Mouse (Mus musculus) thymus, adult 2 months (tissue): ENCODE results near the gene Nrap.

Experiments
- CTCF ChIP-seq: fragments of 200-500 bp; IDR thresholded peaks from 2 replicates; pipeline ENCODE4 v1.5.1; 2012; ENCODE audit warnings: mild to moderate bottlenecking, control low read depth, low read length, moderate library complexity, borderline replicate concordance; ENCODE audit not compliant: control insufficient read depth, poor library complexity, insufficient read depth; ENCODE audit errors: extremely low read depth
- POLR2A ChIP-seq: fragments of 200-500 bp; IDR thresholded peaks from 2 replicates; pipeline ENCODE4 v1.6.1; 2012; ENCODE audit warnings: mild to moderate bottlenecking, low read length, control low read depth, moderate library complexity; ENCODE audit not compliant: control insufficient read depth, poor library complexity, insufficient read depth; ENCODE audit errors: extremely low read depth

DNA sequence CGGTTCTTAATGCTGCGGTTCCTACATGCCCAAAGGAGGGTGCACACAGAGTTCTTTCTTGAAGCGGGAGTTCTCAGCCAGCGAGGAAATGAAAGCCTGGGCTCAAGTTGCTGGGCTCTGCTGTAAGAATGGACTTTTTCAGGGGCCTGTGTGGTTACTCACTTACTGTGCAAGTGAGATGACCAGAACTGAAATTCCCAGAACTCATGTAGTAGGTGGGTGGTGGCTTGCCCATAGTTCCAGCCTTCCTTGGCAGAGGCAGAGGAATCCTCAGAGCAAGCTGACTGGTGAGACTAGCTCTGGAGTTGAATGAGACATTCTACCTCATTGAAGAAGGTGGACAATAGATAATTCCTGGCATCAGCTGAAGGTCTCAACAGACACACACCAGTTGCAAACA is 16.0 kb upstream of the Nrap start:
- TF ChIP-seq CTCF (no peak), POLR2A (no peak)
